Mouse (Mus musculus) macrophage (primary cell): Measurements from ENCODE around the gene Dlx1. TPM values are rescaled to one million over a fixed set of nuclear protein-coding genes. Genes with fewer than 3 reads are reported as not detected.

Source experiments
- H3K27ac ChIP-seq: fragments of 350-480 bp; formaldehyde crosslinking; 2 replicates; pipeline ENCODE4 v1.9.0; 2021
- H3K36me3 ChIP-seq: fragments of 350-480 bp; formaldehyde crosslinking; 2 replicates; pipeline ENCODE4 v1.9.0; 2021; ENCODE audit errors: inconsistent target
- H3K4me3 ChIP-seq: fragments of 350-480 bp; formaldehyde crosslinking; 2 replicates; pipeline ENCODE4 v1.9.0; 2021; ENCODE audit errors: inconsistent target
- H3K79me2 ChIP-seq: fragments of 350-480 bp; formaldehyde crosslinking; 2 replicates; pipeline ENCODE4 v1.9.0; 2021; ENCODE audit errors: inconsistent target
- WGBS: methylation state at CpG from one replicate; pipeline ENCODE4 v1.1.7; 2026; ENCODE audit warnings: inconsistent platforms; ENCODE audit not compliant: missing documents; 5-methylcytosine and 5-hydroxymethylcytosine counted together
- polyA plus RNA-seq: library from polyadenylated mRNA; stranded (reverse); fragments of 250-400 nt; gene quantifications from 3 replicates; pipeline ENCODE4 v1.2.4, GENCODE M21; 2018; ENCODE audit warnings: inconsistent platforms

The Dlx1 gene
- polyA plus RNA-seq, 1 experiment from 2014 or later: not detected

DNA sequence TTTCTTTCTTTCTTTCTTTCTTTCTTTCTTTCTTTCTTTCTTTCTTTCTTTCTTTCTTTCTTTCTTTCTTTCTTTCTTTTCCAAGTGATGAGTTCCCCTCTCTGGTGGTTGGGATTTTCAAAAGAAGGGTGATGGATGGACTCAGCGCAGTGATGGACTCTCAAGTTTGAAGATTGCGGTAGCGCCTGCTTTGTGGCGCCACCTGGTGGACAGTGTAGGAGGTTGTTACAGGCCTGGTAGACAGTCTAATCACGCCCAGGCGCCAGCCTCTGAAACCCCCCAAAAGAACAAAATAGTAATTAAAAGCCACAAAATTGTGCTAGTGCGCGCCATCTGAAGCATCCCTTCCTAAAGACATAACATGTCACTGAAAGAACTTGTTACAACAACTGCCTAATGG is 19.9 kb downstream of the Dlx1 start:
- no peak overlapping the region for H3K27ac ChIP-seq
- no peak overlapping the region for H3K4me3 ChIP-seq
- no peaks in the 10 kb centered on the region for H3K36me3 ChIP-seq
- no peaks in the 10 kb centered on the region for H3K79me2 ChIP-seq
- WGBS: 8% methylated on average over 8 of the region's 8 CpGs

DNA sequence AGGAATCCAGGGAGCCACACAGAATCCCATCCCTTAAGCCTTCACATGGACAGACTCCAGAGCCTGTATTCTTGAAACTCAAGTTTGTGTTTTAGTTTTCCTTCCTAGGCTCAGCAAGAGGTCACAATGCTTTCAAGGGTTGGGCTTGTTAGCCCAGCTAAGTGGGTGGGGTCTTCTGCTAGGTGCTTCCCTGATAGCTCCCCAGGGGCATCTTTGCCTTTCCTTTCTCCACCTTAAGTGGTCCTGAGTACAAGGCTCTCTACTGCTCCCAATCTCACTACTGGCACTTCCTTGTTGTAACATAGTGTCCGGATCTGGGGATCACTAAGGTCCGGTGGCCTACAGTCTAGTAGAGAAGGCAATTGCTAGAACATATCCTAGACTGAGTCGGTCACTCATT is 22.4 kb downstream of the Dlx1 start:
- H3K79me2 ChIP-seq: no peaks in the 10 kb centered on the region
- H3K36me3 ChIP-seq: no peaks in the 10 kb centered on the region
- no peak overlapping the region for H3K27ac ChIP-seq
- 28% methylated on average over 3 of the region's 3 CpGs for WGBS
- H3K4me3 ChIP-seq: no peak overlapping the region

DNA sequence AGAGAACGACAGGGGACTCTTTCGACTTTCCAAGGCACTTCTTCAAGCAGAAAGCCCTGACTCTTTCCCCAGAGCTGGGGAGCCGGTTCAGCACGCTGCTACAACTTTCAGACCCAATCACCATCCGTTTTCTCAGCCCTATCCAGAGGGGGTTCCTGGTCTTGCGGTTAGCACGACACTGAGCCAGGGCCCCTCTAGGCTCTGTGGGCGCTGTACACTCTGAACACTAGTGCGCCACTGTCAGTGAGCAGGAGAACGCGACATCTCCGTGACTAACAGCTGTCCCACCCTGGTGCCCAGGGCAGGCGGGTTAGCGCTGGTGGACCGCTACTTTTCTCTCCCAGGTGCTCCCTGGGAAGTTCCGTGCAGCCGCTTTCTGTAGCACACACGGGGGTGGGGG is 23.8 kb downstream of the Dlx1 start:
- WGBS: 7% methylated on average over 15 of the region's 18 CpGs
- H3K4me3 ChIP-seq: no peak overlapping the region

DNA sequence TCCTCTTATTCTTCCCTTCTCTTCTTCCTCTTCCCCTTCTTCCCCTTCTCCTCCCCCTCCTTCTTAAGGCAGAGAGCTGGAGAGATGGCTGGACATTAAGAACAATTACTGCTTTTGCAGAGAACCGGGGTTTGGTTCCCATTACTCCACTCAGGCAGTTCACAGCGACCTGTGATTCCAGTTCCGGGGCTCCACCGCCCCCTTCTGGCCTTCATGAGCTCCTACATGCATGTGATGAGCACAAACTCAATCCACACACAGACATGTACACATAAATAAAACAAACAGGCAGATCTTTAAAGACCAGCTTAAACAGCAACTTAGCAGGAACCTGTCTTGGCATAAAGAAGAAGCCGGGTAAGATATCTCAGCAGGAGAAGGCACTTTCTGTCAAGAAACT is 28.2 kb downstream of the Dlx1 start:
- Histone ChIP-seq H3K36me3 (no peaks in the 10 kb centered on the region), H3K27ac (no peak overlapping the region), H3K79me2 (no peaks in the 10 kb centered on the region), H3K4me3 (no peak overlapping the region)
- WGBS: 63% methylated on average over 5 of the region's 5 CpGs

More for the DNA sequence above, 23.8 kb downstream of the Dlx1 start:
- H3K27ac ChIP-seq: no peak overlapping the region
- no peaks in the 10 kb centered on the region for H3K79me2 ChIP-seq
- no peaks in the 10 kb centered on the region for H3K36me3 ChIP-seq

DNA sequence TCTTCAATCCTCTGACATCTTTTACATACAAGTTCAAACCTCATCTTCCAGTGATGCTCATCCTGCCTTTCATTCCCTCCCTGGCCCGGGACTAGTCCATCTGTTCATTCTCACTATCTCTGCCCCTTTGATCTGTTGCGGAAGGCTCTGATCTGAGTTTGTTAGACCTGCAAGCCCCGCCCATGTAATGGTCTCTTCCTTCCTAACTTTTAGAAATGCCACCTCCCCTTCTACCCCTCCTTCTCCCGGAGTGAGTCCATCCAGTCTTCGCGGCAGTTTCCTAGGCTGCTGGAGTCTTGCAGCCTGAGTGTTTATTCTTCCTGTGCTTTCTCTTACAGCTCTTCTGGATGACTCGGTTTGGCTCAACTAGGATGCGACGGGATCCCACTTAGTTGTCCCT is 38.6 kb downstream of the Dlx1 start:
- WGBS: 87% methylated on average over 9 of the region's 9 CpGs
- H3K4me3 ChIP-seq: no peak overlapping the region
- no peaks in the 10 kb centered on the region for H3K79me2 ChIP-seq
- H3K36me3 ChIP-seq: no peaks in the 10 kb centered on the region
- H3K27ac ChIP-seq: no peak overlapping the region

DNA sequence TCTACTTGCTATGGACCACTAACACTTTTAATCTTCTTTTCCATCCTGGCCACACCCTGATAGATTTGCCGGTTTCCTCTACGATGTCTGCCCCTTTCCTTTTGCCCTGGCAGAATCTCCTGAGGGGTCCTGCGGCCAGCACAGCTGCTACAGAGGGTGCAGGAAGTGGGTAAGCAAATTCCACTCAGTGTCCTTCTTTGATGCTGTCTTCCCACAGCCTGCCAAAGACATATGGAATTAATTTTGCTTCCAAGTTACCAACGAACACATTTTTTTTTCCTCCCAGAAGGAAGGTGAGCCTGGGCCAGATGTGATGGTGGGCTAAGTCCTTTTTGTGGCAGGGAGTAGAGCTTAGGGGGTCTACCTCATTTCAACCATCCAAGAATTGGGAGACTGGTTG is 45.8 kb downstream of the Dlx1 start:
- no peak overlapping the region for H3K4me3 ChIP-seq
- H3K36me3 ChIP-seq: no peaks in the 10 kb centered on the region
- no peak overlapping the region for H3K27ac ChIP-seq
- 89% methylated on average over 4 of the region's 4 CpGs for WGBS
- no peaks in the 10 kb centered on the region for H3K79me2 ChIP-seq

DNA sequence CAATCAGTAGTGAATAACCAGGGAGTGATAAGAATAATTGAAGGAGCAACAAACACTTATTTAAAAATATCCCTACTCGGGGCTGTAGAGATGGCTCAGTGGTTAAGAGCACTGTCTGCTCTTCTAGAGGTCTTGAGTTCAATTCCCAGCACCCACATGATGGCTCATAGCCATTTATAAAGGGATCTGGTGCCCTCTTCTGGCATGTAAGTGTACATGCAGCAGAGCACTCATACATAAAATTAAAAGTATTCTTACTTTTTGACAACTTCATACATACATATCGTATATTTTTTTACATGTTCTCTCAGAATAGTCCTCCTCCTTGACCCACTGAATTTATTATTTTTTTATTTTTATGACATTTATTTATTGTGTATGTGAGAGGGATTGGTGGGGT is 49.1 kb downstream of the Dlx1 start:
- Histone ChIP-seq H3K79me2 (no peaks in the 10 kb centered on the region), H3K27ac (no peak overlapping the region), H3K4me3 (no peak overlapping the region), H3K36me3 (no peaks in the 10 kb centered on the region)
- WGBS: 92% methylated on average over 2 of the region's 2 CpGs

DNA sequence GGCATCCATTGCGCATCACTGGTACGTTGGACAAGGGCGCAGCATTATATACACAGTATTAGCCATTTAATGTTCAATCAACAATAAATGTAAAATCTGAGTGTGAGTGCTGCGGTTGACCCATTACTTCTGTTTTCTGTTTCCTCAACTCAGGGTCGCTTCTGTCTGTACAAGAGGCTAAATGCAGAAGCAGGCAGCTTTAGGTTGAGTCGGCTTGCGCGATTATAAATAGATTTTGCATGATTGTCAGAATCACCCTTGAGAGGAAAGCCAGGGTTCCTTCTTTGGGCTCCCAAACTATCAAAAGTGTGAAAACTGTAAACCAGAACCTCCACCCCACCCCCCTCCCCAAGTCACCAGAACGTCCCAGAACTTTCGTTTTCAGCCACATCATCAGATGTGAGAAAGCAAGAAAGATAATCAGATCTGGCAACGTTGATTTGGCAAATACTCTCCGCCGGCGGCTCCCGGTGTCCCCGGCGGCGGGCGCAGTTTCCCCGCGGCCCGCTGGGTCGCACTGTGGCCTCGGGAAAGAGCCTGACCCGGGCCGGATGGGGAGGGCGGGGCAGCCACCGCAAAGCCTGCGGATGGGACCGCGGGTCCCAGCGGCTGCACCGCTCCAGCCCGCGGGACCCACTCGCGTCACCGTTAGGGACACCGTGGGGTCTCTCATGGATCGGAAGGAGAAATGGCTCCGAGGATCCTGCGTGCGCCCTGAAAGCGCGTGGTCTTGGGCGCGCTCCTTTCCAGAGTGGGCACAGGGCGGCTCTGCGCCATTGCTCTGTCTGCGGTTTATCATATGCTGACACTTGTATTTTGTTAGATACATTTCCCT is 52.9 kb downstream of the Dlx1 start:
- no peaks in the 10 kb centered on the region for H3K36me3 ChIP-seq
- H3K27ac ChIP-seq: peak overlapping the region; percentile 83
- H3K79me2 ChIP-seq: no peaks in the 10 kb centered on the region
- peak overlapping the region; percentile 31 for H3K4me3 ChIP-seq
- WGBS: 3% methylated on average over 50 of the region's 50 CpGs

DNA sequence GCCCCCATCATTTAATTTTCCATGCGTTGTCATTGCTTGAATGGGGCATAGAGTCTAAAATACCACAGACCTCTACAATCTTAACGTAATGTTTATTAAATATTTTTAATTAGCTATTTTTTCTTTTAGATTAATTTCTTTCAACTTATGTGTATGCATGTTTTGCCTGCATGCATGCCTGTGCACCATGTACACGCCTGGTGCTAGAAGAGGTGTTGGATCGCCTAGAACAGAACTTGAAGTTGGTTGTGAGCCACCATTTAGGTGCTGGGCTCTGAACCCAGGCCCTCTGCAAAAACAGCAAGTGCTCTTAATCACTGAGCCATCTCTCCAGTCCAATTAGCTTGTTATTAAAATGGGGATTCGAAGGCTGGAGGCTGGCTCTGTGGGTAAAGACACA is 53.6 kb downstream of the Dlx1 start:
- Histone ChIP-seq H3K36me3 (no peaks in the 10 kb centered on the region), H3K27ac (peak overlapping the region; percentile 83), H3K79me2 (no peaks in the 10 kb centered on the region), H3K4me3 (peak overlapping the region; percentile 31)
- WGBS: 65% methylated on average over 5 of the region's 5 CpGs

Other genes starting within 250 kb of the Dlx1 start
- 20.9 to 38.7 TPM (median 26.8 TPM) in 3 replicates for gene Slc25a12, start 160.4 kb upstream of the Dlx1 start, polyA plus RNA-seq
- gene Hat1, start 139.2 kb upstream of the Dlx1 start, polyA plus RNA-seq: 34.4 to 91.9 TPM (median 56.0 TPM) in 3 replicates
- 13.7 to 18.7 TPM (median 15.3 TPM) in 3 replicates for gene Metap1d, start 74.8 kb upstream of the Dlx1 start, polyA plus RNA-seq
- gene Dlx2, start 18.6 kb downstream of the Dlx1 start, polyA plus RNA-seq: not detected in 3 replicates
- gene Itga6, start 217.5 kb downstream of the Dlx1 start, polyA plus RNA-seq: 84.8 to 140 TPM (median 107 TPM) in 3 replicates